Mouse (Mus musculus) heart, adult 9 months (tissue): Measurements from ENCODE around the gene Pde11a.

Experiments
- DNase-seq, 2 experiments: peaks; one replicate each; pipeline ENCODE4 v3.0.0; 2022; ENCODE audit warnings: low spot score in 2 of 2

Pde11a gene

GRCm38 (mm10) chr2:76338215-76339156 lies at the start of gene Pde11a:
Pde11a (minus strand) TSS chr2:76338774.
- DNase-seq: no peak

- no peak for DNase-seq
Observed at GRCm38 (mm10) chr2:76386531-76386930, 48.0 kb upstream of the Pde11a start.

GRCm38 (mm10) chr2:76378646-76379045 lies 40.1 kb upstream of the Pde11a start:
- no peak for DNase-seq

GRCm38 (mm10) chr2:76374544-76375206 lies 36.1 kb upstream of the Pde11a start:
- DNase-seq: no peak

- DNase-seq: peak in 1 of 2 experiments; percentile 21
Observed at GRCm38 (mm10) chr2:76372244-76372643, 33.7 kb upstream of the Pde11a start.

GRCm38 (mm10) chr2:76370656-76370922 lies 32.0 kb upstream of the Pde11a start:
- no peak for DNase-seq

GRCm38 (mm10) chr2:76369821-76370655 lies 31.5 kb upstream of the Pde11a start, which contains the start of gene Rbm45:
Rbm45 (plus strand) TSS chr2:76369984.
- DNase-seq: peak; percentile 70 to 79

- no peak for DNase-seq
Observed at GRCm38 (mm10) chr2:76368861-76369660, 30.5 kb upstream of the Pde11a start.

- peak in 1 of 2 experiments; percentile 61 for DNase-seq
Observed at GRCm38 (mm10) chr2:76367188-76367922, 28.8 kb upstream of the Pde11a start.

GRCm38 (mm10) chr2:76365811-76366210 lies 27.2 kb upstream of the Pde11a start:
- DNase-seq: no peak

- DNase-seq: no peak
Observed at GRCm38 (mm10) chr2:76362111-76362510, 23.5 kb upstream of the Pde11a start.

- DNase-seq: no peak
Observed at GRCm38 (mm10) chr2:76360226-76360625, 21.7 kb upstream of the Pde11a start, which contains the start of gene Cyct. Cyct (minus strand) TSS chr2:76360450.

GRCm38 (mm10) chr2:76347839-76348238 lies 9.3 kb upstream of the Pde11a start:
- no peak for DNase-seq

- no peak for DNase-seq
Observed at GRCm38 (mm10) chr2:76342146-76342545, 3.6 kb upstream of the Pde11a start.

GRCm38 (mm10) chr2:76334596-76334995 lies 4.0 kb downstream of the Pde11a start:
- no peak for DNase-seq

GRCm38 (mm10) chr2:76332161-76332805 lies 6.3 kb downstream of the Pde11a start:
- no peak for DNase-seq

GRCm38 (mm10) chr2:76330081-76330480 lies 8.5 kb downstream of the Pde11a start:
- no peak for DNase-seq

GRCm38 (mm10) chr2:76326161-76326560 lies 12.4 kb downstream of the Pde11a start:
- DNase-seq: no peak

GRCm38 (mm10) chr2:76324463-76324862 lies 14.1 kb downstream of the Pde11a start:
- no peak for DNase-seq
